Mouse (Mus musculus): ENCODE results near the gene Srcap.

DNA sequence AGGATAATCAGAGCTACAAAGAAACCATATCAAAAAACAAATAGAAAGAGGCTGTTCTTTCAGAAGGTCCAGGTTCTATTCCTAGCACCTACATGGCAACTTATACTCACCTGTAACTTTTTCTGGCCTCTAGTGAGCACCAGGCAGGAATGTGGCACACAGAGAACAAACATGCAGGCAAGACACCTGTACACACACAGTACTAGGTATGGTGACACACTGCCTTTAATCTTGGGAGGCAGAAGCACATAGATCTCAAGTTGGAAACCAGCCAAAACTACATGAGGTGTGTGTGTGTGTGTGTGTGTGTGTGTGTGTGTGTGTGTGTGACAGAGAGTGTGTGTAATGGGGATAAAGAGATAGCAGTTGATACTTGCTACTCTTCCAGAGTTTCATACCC lies 17.1 kb upstream of the Srcap start:
- TF ChIP-seq TAL1 (IDR thresholded peaks at IDR 0.05; ENCODE audit: low read length), result no peak
- TF ChIP-seq GATA1 (IDR thresholded peaks at IDR 0.05; ENCODE audit: low read length), result no peak
